Mouse (Mus musculus): ENCODE results near the gene Clk2. TPM values are rescaled to one million over a fixed set of nuclear protein-coding genes. Genes with fewer than 3 reads are reported as not detected.
A peak's percentile ranks its signal among the peaks of the same experiment; 100 is the strongest.

The Clk2 gene
- polyA plus RNA-seq, 1 experiment from 2014 or later: 19.2 TPM

DNA sequence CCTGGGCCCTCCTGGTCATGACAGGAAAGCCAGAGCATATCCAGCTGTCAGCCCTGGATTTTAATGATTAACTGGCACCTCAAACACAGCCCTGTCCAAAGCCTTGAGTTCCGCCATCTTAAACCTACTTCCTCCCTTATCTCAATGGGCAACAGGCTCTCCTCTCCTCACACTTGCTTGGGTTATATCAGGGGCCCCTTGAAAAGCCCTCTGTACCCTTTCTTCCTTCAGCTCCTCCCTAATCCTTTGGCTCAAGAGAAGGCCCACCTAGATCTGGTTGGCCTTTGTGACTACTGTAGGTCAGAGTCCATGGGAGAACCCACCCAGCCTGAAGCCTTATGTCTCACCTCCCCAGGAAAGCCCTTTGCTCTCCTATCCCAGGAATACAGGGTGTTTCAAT is 30.8 kb upstream of the Clk2 start:
- Histone ChIP-seq H3K9ac (no peak overlapping the region), H3K4me1 (replicated peaks; ENCODE audit: control insufficient read depth, insufficient read depth, low read length) (no peaks in the 10 kb centered on the region), H3K27me3 (ENCODE audit: control insufficient read depth, insufficient read depth, low read length) (no peaks in the 10 kb centered on the region), H3K4me2 (replicated peaks) (no peak overlapping the region), H3K36me3 (replicated peaks; ENCODE audit: control insufficient read depth, insufficient read depth) (no peaks in the 10 kb centered on the region), H3K4me3 (replicated peaks; ENCODE audit: low read length) (no peak overlapping the region), H3K27ac (no peak overlapping the region), H3K9me3 (ENCODE audit: control insufficient read depth, low read length) (no peaks in the 10 kb centered on the region)
- DNase-seq (ENCODE audit: low spot score) (no peak), ATAC-seq (ENCODE audit: low FRiP score) (no peak)
- 100% methylated on average over 1 of the region's 1 CpGs for whole genome bisulfite sequencing

DNA sequence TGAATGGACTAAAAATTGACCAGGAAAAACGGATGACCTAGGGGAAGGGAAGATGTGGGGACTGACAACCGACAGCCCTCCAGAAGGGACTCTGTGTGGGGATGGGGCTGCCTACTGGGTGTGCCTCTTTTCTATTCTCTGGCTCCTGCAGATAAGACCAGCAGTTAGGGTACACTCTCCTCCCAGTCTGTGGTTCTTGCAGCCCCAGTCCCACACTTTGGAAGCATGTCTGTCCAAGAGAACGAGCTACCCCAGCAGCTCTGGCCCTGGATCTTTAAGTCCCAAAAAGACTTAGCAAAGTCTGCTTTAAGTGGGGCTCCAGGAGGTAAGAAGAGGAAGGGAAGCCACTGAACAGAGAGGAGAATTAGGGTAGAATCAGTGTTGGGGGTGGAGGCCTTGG is 28.6 kb upstream of the Clk2 start, which contains the start of gene Pklr:
TSS of gene Pklr (plus strand) at position 185 of the 400 bp plus-strand sequence.
- Histone ChIP-seq H3K27me3 (ENCODE audit: control insufficient read depth, insufficient read depth, low read length) (no peaks in the 10 kb centered on the region), H3K36me3 (replicated peaks; ENCODE audit: control insufficient read depth, insufficient read depth) (no peaks in the 10 kb centered on the region), H3K9ac (no peak within 1 kb of the TSS), H3K4me1 (replicated peaks; ENCODE audit: control insufficient read depth, insufficient read depth, low read length) (no peaks in the 10 kb centered on the region), H3K9me3 (ENCODE audit: control insufficient read depth, low read length) (no peaks in the 10 kb centered on the region), H3K27ac (no peak within 1 kb of the TSS), H3K4me2 (replicated peaks) (no peak within 1 kb of the TSS), H3K4me3 (replicated peaks; ENCODE audit: low read length) (no peak within 1 kb of the TSS)
- no peak for DNase-seq (ENCODE audit: low spot score)
- WGBS: 55% methylated on average over 3 of the region's 3 CpGs
- no peak for ATAC-seq (ENCODE audit: low FRiP score)

DNA sequence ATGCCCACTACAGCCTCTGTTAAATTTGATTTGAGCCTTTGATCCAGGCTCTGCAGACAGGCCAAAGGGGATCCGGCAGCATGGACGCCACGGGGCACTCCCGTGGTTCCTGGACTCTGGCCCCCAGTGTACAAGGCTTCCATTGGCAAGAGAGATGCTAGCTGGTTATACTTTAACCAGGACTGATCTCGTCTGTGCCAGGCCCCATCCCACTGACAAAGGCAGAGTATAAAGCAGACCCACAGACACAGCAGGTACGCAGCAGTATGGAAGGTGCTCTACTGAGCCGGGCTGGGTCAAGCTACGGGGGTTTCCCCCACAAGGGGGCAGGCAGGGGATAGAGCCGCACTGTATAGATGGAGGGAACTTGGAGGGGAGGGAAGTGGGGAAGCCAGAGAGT is 28.2 kb upstream of the Clk2 start:
- H3K9me3 ChIP-seq (ENCODE audit: control insufficient read depth, low read length): no peaks in the 10 kb centered on the region
- 29% methylated on average over 9 of the region's 9 CpGs for WGBS
- ATAC-seq (ENCODE audit: low FRiP score) (no peak), DNase-seq (ENCODE audit: low spot score) (no peak)
- no peaks in the 10 kb centered on the region for H3K4me1 ChIP-seq (replicated peaks; ENCODE audit: control insufficient read depth, insufficient read depth, low read length)
- H3K36me3 ChIP-seq (replicated peaks; ENCODE audit: control insufficient read depth, insufficient read depth): no peaks in the 10 kb centered on the region
- H3K9ac ChIP-seq: no peak overlapping the region
- H3K4me3 ChIP-seq (replicated peaks; ENCODE audit: low read length): no peak overlapping the region
- H3K27ac ChIP-seq: no peak overlapping the region
- H3K4me2 ChIP-seq (replicated peaks): no peak overlapping the region
- H3K27me3 ChIP-seq (ENCODE audit: control insufficient read depth, insufficient read depth, low read length): no peaks in the 10 kb centered on the region

DNA sequence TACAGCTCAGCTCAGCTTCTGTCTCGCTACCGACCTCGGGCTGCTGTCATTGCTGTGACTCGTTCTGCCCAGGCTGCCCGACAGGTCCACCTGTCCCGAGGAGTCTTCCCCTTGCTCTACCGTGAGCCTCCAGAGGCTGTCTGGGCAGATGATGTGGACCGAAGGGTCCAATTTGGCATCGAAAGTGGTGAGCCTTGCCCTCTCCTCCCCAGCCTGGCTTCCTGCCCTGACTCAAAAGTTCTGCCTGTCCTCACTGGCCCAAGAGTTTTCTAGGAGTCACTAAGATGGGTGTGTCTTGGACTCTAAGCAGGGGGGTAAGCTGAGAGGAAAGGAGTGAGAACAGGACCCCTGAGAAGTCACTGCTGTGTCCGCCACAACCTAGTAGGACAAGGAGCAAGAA is 19.8 kb upstream of the Clk2 start:
- Histone ChIP-seq H3K4me1 (replicated peaks; ENCODE audit: control insufficient read depth, insufficient read depth, low read length) (no peaks in the 10 kb centered on the region), H3K9ac (no peak overlapping the region), H3K27me3 (ENCODE audit: control insufficient read depth, insufficient read depth, low read length) (0 out of 2 replicates have a peak, but pooled peaks cover 3% of the 10 kb centered on the region), H3K4me2 (replicated peaks) (no peak overlapping the region), H3K9me3 (ENCODE audit: control insufficient read depth, low read length) (no peaks in the 10 kb centered on the region), H3K27ac (no peak overlapping the region), H3K36me3 (replicated peaks; ENCODE audit: control insufficient read depth, insufficient read depth) (0 out of 2 replicates have a peak, but pooled peaks cover 8% of the 10 kb centered on the region), H3K4me3 (replicated peaks; ENCODE audit: low read length) (no peak overlapping the region)
- 91% methylated on average over 10 of the region's 10 CpGs for WGBS
- no peak for DNase-seq (ENCODE audit: low spot score)
- ATAC-seq (ENCODE audit: low FRiP score): no peak

DNA sequence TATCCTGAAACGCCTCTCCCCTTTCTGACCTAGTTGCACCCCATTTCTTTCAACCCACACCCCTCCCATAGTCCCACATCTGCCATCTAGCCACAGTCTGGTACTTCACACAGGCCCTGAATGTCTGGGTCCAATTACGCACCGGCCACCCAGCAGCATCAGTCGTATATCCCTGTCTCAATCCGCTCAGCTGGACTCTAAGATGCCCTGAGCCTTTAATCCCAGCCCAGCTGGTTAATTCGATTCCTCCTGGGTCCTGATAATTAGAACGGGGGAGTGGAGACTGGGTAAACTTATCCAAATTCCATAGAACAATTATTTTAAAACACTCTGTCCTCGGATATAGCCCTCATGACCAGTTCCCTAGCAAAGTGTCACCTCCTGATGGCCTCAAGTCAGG is 19.0 kb upstream of the Clk2 start:
- no peak overlapping the region for H3K9ac ChIP-seq
- H3K4me2 ChIP-seq (replicated peaks): no peak overlapping the region
- H3K27ac ChIP-seq: no peak overlapping the region
- 49% methylated on average over 8 of the region's 8 CpGs for WGBS
- no peaks in the 10 kb centered on the region for H3K4me1 ChIP-seq (replicated peaks; ENCODE audit: control insufficient read depth, insufficient read depth, low read length)
- DNase-seq (ENCODE audit: low spot score): no peak
- H3K27me3 ChIP-seq (ENCODE audit: control insufficient read depth, insufficient read depth, low read length): 0 out of 2 replicates have a peak, but pooled peaks cover 3% of the 10 kb centered on the region
- no peaks in the 10 kb centered on the region for H3K9me3 ChIP-seq (ENCODE audit: control insufficient read depth, low read length)
- 0 out of 2 replicates have a peak, but pooled peaks cover 13% of the 10 kb centered on the region for H3K36me3 ChIP-seq (replicated peaks; ENCODE audit: control insufficient read depth, insufficient read depth)
- no peak for ATAC-seq (ENCODE audit: low FRiP score)
- H3K4me3 ChIP-seq (replicated peaks; ENCODE audit: low read length): no peak overlapping the region

DNA sequence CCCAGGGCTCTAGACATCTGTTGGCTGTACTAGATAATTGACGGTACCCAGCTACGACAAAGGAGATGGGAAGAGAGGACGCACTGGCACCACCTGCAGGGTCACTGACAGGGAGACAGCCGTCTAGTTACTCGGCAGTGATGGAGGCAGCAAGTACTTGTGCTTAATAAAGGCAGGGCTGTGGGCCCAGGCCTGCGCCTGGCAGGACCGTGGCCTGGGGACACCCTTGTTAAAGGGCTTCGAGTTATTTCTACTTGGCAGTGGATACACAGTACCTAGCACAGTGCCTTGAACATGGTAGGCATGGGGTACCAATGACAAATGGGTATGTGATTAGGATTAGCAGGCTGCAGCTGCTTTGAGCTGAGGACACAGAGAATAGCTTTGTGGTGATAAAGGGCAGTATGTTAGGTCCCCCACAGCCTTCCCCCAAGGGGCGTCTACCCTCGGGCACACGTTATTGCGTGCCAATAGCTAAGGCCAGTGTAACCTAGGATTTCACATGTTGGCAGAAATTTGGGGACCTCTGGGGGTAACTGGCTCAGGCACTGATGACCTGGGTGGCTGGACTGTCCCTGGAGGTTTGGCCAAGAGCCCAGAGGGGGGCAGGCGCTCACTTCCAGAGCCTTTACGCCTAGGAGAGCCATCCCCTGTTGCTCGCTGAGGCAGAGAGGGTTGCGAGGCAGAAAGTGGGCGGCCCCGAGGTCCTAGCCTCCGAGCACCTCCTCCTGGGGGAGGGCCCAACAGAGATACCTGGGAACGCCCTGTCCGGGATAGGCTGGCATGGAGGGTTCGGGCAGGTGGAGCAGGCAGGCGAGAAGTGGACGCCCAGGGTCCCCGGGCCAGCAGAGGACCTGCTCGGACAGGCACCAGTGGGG is 17.3 kb upstream of the Clk2 start:
- Histone ChIP-seq H3K9me3 (ENCODE audit: control insufficient read depth, low read length) (no peaks in the 10 kb centered on the region), H3K4me3 (replicated peaks; ENCODE audit: low read length) (no peak overlapping the region), H3K27me3 (ENCODE audit: control insufficient read depth, insufficient read depth, low read length) (0 out of 2 replicates have a peak, but pooled peaks cover 3% of the 10 kb centered on the region), H3K9ac (no peak overlapping the region), H3K36me3 (replicated peaks; ENCODE audit: control insufficient read depth, insufficient read depth) (peaks cover 27% of the 10 kb centered on the region), H3K4me2 (replicated peaks) (no peak overlapping the region), H3K4me1 (replicated peaks; ENCODE audit: control insufficient read depth, insufficient read depth, low read length) (no peaks in the 10 kb centered on the region), H3K27ac (no peak overlapping the region)
- ATAC-seq (ENCODE audit: low FRiP score) (peak; percentile 38; the same call in 1 of the 2 replicates), DNase-seq (ENCODE audit: low spot score) (no peak)
- WGBS: 26% methylated on average over 26 of the region's 26 CpGs

DNA sequence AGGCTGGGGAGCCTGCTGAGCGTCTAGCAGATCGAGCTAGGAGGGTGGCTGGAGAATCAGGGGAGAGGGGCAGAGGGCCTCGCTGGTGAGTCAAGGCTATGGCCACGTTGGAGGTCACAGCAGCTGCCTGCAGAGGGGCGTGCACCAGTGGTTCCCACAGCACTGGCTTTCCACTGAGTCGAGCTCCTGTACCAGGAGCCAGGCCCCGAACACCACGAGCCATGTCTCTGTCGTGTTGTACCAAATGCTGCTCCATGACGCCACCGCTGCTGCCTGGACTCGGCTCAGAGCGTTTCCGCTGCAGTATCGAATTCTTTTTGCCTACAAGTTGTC is 16.6 kb upstream of the Clk2 start:
- ATAC-seq (ENCODE audit: low FRiP score) (no peak), DNase-seq (ENCODE audit: low spot score) (no peak)
- WGBS: 16% methylated on average over 13 of the region's 15 CpGs
- H3K36me3 ChIP-seq (replicated peaks; ENCODE audit: control insufficient read depth, insufficient read depth): peaks cover 31% of the 10 kb centered on the region
- no peak overlapping the region for H3K27ac ChIP-seq
- no peak overlapping the region for H3K9ac ChIP-seq
- no peaks in the 10 kb centered on the region for H3K4me1 ChIP-seq (replicated peaks; ENCODE audit: control insufficient read depth, insufficient read depth, low read length)
- H3K27me3 ChIP-seq (ENCODE audit: control insufficient read depth, insufficient read depth, low read length): 0 out of 2 replicates have a peak, but pooled peaks cover 3% of the 10 kb centered on the region
- no peak overlapping the region for H3K4me3 ChIP-seq (replicated peaks; ENCODE audit: low read length)
- no peaks in the 10 kb centered on the region for H3K9me3 ChIP-seq (ENCODE audit: control insufficient read depth, low read length)
- H3K4me2 ChIP-seq (replicated peaks): no peak overlapping the region

DNA sequence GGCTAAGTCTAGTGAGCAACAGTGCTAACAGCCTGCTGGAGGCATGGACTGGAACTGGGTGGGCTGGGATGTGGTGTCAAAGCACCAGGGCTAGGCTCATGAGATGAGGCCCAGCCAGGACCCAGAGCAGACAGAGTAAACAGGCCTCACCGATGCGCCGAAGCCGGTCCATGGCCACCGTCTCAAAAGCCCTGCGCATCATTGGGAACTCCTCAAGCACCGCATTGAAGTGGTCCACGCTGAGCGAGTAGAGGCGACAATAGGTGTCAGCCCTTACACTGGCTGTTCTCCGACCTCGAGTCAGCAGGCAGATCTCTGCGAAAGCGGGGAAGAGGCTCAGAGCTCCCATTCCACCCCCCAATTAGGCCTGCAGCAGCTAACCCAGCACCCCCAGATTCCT is 16.0 kb upstream of the Clk2 start:
- Histone ChIP-seq H3K4me3 (replicated peaks; ENCODE audit: low read length) (no peak overlapping the region), H3K9me3 (ENCODE audit: control insufficient read depth, low read length) (no peaks in the 10 kb centered on the region), H3K27ac (no peak overlapping the region), H3K4me1 (replicated peaks; ENCODE audit: control insufficient read depth, insufficient read depth, low read length) (no peaks in the 10 kb centered on the region), H3K27me3 (ENCODE audit: control insufficient read depth, insufficient read depth, low read length) (0 out of 2 replicates have a peak, but pooled peaks cover 3% of the 10 kb centered on the region), H3K4me2 (replicated peaks) (no peak overlapping the region), H3K9ac (no peak overlapping the region), H3K36me3 (replicated peaks; ENCODE audit: control insufficient read depth, insufficient read depth) (peaks cover 31% of the 10 kb centered on the region)
- 71% methylated on average over 14 of the region's 14 CpGs for WGBS
- no peak for ATAC-seq (ENCODE audit: low FRiP score)
- DNase-seq (ENCODE audit: low spot score): no peak

DNA sequence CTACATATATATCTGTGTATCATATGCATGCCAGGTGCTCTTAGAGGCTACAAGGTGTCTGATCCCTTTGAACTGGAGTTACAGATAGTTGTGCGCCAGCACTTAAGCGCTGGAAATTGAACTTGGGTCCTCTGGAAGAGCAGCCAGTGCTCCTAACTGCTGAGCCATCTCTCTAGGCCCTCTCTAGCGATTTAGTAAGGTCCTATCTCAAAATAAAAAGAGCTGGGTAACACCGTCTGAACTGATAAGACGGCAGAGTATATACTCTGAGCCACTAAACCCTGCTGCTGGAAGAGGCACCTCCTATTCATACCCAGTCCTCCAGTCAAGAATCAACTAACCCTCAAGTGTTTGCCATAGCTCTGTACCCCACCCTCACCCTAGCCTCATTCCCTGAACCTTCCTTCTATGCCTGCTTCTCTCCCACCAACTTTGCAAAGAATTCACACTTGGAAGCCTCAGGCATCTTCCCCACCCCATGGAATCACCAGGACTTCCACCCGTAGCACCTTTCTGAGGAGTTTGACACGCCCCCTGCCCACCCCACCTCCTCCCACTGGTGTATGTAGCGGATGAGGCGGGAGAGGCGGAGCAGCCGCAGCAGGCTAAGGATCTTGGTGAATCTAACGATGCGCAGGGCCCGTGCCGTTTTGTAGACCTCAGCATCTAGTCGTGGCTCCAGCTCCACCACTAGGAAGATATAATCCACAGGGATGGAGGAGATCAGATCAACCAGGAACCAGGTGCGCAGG is 12.3 kb upstream of the Clk2 start:
- H3K27ac ChIP-seq: no peak overlapping the region
- no peak overlapping the region for H3K9ac ChIP-seq
- H3K36me3 ChIP-seq (replicated peaks; ENCODE audit: control insufficient read depth, insufficient read depth): peaks cover 35% of the 10 kb centered on the region
- H3K4me3 ChIP-seq (replicated peaks; ENCODE audit: low read length): no peak overlapping the region
- ATAC-seq (ENCODE audit: low FRiP score) (no peak), DNase-seq (ENCODE audit: low spot score) (no peak)
- H3K27me3 ChIP-seq (ENCODE audit: control insufficient read depth, insufficient read depth, low read length): 0 out of 2 replicates have a peak, but pooled peaks cover 3% of the 10 kb centered on the region
- 0 out of 2 replicates have a peak, but pooled peaks cover under 1% of the 10 kb centered on the region for H3K4me1 ChIP-seq (replicated peaks; ENCODE audit: control insufficient read depth, insufficient read depth, low read length)
- 68% methylated on average over 17 of the region's 17 CpGs for WGBS
- H3K9me3 ChIP-seq (ENCODE audit: control insufficient read depth, low read length): no peaks in the 10 kb centered on the region
- H3K4me2 ChIP-seq (replicated peaks): no peak overlapping the region
